Mouse (Mus musculus) thymus, postnatal 14 days (tissue): ENCODE results near the gene Spats2.
"Not testable (repeated sequence)": the region's sequence is repeated elsewhere in the genome, so short reads cannot be mapped to it uniquely, and the experiment has no call there.

ENCODE experiments used
- DNase-seq: peaks from one replicate; pipeline ENCODE4 v3.0.0; 2021

Spats2 gene

GRCm38 (mm10) chr15:99125711-99126080 is at the start of gene Spats2:
Spats2 (plus strand) TSS chr15:99125916.
- no peak for DNase-seq

GRCm38 (mm10) chr15:99076011-99076410 is 49.7 kb upstream of the Spats2 start:
- not testable (repeated sequence) for DNase-seq

- DNase-seq, result no peak
These were observed 47.4 kb upstream of the Spats2 start for GRCm38 (mm10) chr15:99078181-99078910.

GRCm38 (mm10) chr15:99079804-99080203 is 45.9 kb upstream of the Spats2 start:
- DNase-seq, result no peak

- no peak for DNase-seq
These were observed 43.4 kb upstream of the Spats2 start for GRCm38 (mm10) chr15:99082322-99082721.

- DNase-seq, result no peak
These were observed 42.9 kb upstream of the Spats2 start for GRCm38 (mm10) chr15:99082840-99083239.

GRCm38 (mm10) chr15:99083258-99083657 is 42.5 kb upstream of the Spats2 start:
- peak; percentile 41 for DNase-seq

GRCm38 (mm10) chr15:99083867-99084557 is 41.7 kb upstream of the Spats2 start:
- DNase-seq, result no peak

GRCm38 (mm10) chr15:99084618-99085017 is 41.1 kb upstream of the Spats2 start:
- DNase-seq, result no peak

GRCm38 (mm10) chr15:99085997-99086396 is 39.7 kb upstream of the Spats2 start:
- DNase-seq, result no peak

- peak; percentile 63 for DNase-seq
These were observed 38.3 kb upstream of the Spats2 start, which contains the start of gene C1ql4 for GRCm38 (mm10) chr15:99087253-99088075. C1ql4 (minus strand) TSS chr15:99087817.

GRCm38 (mm10) chr15:99088292-99088691 is 37.4 kb upstream of the Spats2 start:
- DNase-seq, result peak; percentile 88

- no peak for DNase-seq
These were observed 36.6 kb upstream of the Spats2 start for GRCm38 (mm10) chr15:99089069-99089468.

- DNase-seq, result no peak
These were observed 32.8 kb upstream of the Spats2 start, which contains the start of gene Dnajc22 for GRCm38 (mm10) chr15:99092870-99093269. Dnajc22 (plus strand) TSS chr15:99093170.

- no peak for DNase-seq
These were observed 32.1 kb upstream of the Spats2 start for GRCm38 (mm10) chr15:99093291-99094258.

- no peak for DNase-seq
These were observed 31.0 kb upstream of the Spats2 start for GRCm38 (mm10) chr15:99094631-99095270.

- DNase-seq, result no peak
These were observed 30.4 kb upstream of the Spats2 start for GRCm38 (mm10) chr15:99095356-99095755.

GRCm38 (mm10) chr15:99096061-99096793 is 29.5 kb upstream of the Spats2 start:
- DNase-seq, result no peak

GRCm38 (mm10) chr15:99096831-99097500 is 28.8 kb upstream of the Spats2 start:
- no peak for DNase-seq

GRCm38 (mm10) chr15:99097840-99098492 is 27.8 kb upstream of the Spats2 start:
- no peak for DNase-seq
